Mouse (Mus musculus): Measurements from ENCODE around the gene Mob4. TPM values are rescaled to one million over a fixed set of nuclear protein-coding genes. Genes with fewer than 3 reads are reported as not detected.
"Not testable (repeated sequence)": the region's sequence is repeated elsewhere in the genome, so short reads cannot be mapped to it uniquely, and the experiment has no call there.

The Mob4 gene
- polyA plus RNA-seq, 1 experiment from 2014 or later: 94.4 TPM

DNA sequence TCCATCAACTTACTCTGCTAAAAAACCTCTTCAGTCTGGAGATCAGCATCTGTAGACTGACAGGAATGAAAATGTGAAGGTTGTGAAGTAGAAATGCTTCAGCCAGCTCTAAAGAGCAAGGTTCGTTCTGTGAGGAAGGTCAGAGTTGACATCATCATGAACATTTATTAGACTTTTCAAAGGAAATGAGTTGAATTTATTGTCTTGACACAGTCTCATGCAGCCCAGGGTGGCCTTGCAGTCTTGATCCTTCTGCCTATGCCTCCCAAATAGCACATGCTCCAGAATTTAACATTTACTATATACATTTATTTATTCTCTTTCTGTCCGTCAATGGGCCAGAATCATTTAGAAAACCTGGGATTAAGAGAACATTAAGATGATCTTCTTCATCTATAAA is 7.5 kb upstream of the Mob4 start:
- H3K4me3 ChIP-seq (ENCODE audit: low read depth, low read length): no peak overlapping the region
- DNase-seq (ENCODE audit: low spot score): no peak
- no peak overlapping the region for H3K27ac ChIP-seq (ENCODE audit: low read depth, low read length)
- 83% methylated on average over 2 of the region's 2 CpGs for WGBS
- no peaks in the 10 kb centered on the region for H3K9me3 ChIP-seq (ENCODE audit: control insufficient read depth, low read length)
- ATAC-seq (replicated peaks; ENCODE audit: low FRiP score): no peak
- H3K9ac ChIP-seq (ENCODE audit: low read depth, low read length): no peak overlapping the region
- H3K36me3 ChIP-seq (ENCODE audit: control insufficient read depth, insufficient read depth, low read length): no peaks in the 10 kb centered on the region
- no peaks in the 10 kb centered on the region for H3K4me1 ChIP-seq (replicated peaks; ENCODE audit: control insufficient read depth, insufficient read depth, low read length)
- no peaks in the 10 kb centered on the region for H3K27me3 ChIP-seq (replicated peaks; ENCODE audit: control insufficient read depth, insufficient read depth, low read length)
- no peak overlapping the region for H3K4me2 ChIP-seq

DNA sequence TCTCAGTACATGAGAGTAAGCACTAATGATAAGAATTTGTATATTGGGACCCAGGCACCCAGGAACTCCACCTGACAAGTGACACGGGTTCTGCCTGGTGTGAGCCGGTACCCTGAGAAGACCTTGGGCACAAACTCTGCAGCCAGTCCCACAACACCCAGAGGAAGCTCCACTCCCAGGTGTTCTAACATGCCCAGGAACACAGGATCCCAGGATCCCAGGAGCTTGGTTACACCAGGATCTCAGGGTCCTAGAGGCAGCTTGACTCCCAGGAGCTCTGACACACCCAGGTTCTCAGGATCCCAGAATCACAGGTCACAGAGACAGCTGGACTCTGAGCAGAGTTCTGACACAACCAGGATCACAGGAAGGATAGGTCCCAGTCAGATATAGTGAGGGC is 6.9 kb upstream of the Mob4 start:
- WGBS: 85% methylated on average over 2 of the region's 2 CpGs
- H3K4me1 ChIP-seq (replicated peaks; ENCODE audit: control insufficient read depth, insufficient read depth, low read length): not testable (repeated sequence)

GRCm38 (mm10) chr1:55129716-55130115 is 1.3 kb upstream of the Mob4 start:
- DNase-seq (ENCODE audit: low spot score) (no peak), ATAC-seq (replicated peaks; ENCODE audit: low FRiP score) (no peak)
- no peaks in the 10 kb centered on the region for H3K9me3 ChIP-seq (ENCODE audit: control insufficient read depth, low read length)
- no peak overlapping the region for H3K9ac ChIP-seq (ENCODE audit: low read depth, low read length)
- no peaks in the 10 kb centered on the region for H3K27me3 ChIP-seq (replicated peaks; ENCODE audit: control insufficient read depth, insufficient read depth, low read length)
- no peak overlapping the region for H3K4me3 ChIP-seq (ENCODE audit: low read depth, low read length)
- no peak overlapping the region for H3K27ac ChIP-seq (ENCODE audit: low read depth, low read length)
- peaks cover 13% of the 10 kb centered on the region for H3K4me1 ChIP-seq (replicated peaks; ENCODE audit: control insufficient read depth, insufficient read depth, low read length)
- WGBS: 77% methylated on average over 5 of the region's 5 CpGs
- peaks cover 4% of the 10 kb centered on the region; the same call in 1 of the 2 replicates for H3K36me3 ChIP-seq (ENCODE audit: control insufficient read depth, insufficient read depth, low read length)
- no peak overlapping the region; the same call in 1 of the 2 replicates for H3K4me2 ChIP-seq

More for the DNA sequence above, 6.9 kb upstream of the Mob4 start:
- H3K4me3 ChIP-seq (ENCODE audit: low read depth, low read length); ATAC-seq (replicated peaks; ENCODE audit: low FRiP score); H3K4me2 ChIP-seq; H3K9ac ChIP-seq (ENCODE audit: low read depth, low read length); DNase-seq (ENCODE audit: low spot score); H3K9me3 ChIP-seq (ENCODE audit: control insufficient read depth, low read length); H3K27ac ChIP-seq (ENCODE audit: low read depth, low read length); H3K36me3 ChIP-seq (ENCODE audit: control insufficient read depth, insufficient read depth, low read length); H3K27me3 ChIP-seq (replicated peaks; ENCODE audit: control insufficient read depth, insufficient read depth, low read length): not testable (repeated sequence)

DNA sequence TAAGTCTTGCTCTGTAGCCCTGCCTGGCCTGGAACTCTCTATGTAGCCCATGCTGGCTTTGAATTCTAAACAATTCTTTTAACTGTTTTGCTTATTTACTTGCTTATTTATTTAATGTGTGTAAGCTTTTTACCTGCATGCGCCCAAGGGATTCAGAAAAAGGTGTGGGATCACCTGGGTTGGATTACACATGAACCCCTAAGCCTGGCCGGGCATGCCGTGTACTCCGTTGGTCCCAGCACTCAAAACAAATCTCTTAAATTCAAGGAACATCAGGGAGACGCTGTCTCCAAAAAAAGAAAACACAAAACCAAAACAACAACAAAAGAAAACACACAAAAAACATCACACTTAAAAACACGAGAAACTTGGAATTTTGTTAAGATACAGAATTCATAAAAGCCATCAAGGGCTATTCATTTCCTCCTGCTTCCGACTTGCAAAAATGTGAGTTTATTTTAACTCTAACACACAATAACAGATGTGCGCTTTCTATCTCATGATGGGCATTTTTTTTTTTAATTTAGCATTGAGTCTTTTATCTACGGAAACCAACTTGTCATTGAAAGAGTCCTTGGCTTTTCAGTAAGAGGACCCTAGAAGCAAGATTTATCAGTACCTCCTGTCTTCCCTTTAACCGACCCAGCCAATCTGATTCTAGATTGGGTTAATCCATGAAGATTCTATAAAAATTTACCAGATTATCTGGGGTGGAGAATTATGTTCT is 678 bp upstream of the Mob4 start:
- peak overlapping the region; percentile 74 for H3K4me3 ChIP-seq (ENCODE audit: low read depth, low read length)
- peaks cover 4% of the 10 kb centered on the region; the same call in 1 of the 2 replicates for H3K36me3 ChIP-seq (ENCODE audit: control insufficient read depth, insufficient read depth, low read length)
- no peaks in the 10 kb centered on the region for H3K27me3 ChIP-seq (replicated peaks; ENCODE audit: control insufficient read depth, insufficient read depth, low read length)
- H3K9me3 ChIP-seq (ENCODE audit: control insufficient read depth, low read length): no peaks in the 10 kb centered on the region
- peak overlapping the region; percentile 67 for H3K4me2 ChIP-seq
- ATAC-seq (replicated peaks; ENCODE audit: low FRiP score): no peak
- peak overlapping the region; percentile 92 for H3K27ac ChIP-seq (ENCODE audit: low read depth, low read length)
- WGBS: 59% methylated on average over 10 of the region's 10 CpGs
- peak overlapping the region; percentile 49 for H3K9ac ChIP-seq (ENCODE audit: low read depth, low read length)
- peaks cover 13% of the 10 kb centered on the region for H3K4me1 ChIP-seq (replicated peaks; ENCODE audit: control insufficient read depth, insufficient read depth, low read length)
- DNase-seq (ENCODE audit: low spot score): no peak

- Histone ChIP-seq H3K4me3 (ENCODE audit: low read depth, low read length) (peak overlapping the region; percentile 74), H3K9me3 (ENCODE audit: control insufficient read depth, low read length) (no peaks in the 10 kb centered on the region), H3K4me2 (peak overlapping the region; percentile 67), H3K27me3 (replicated peaks; ENCODE audit: control insufficient read depth, insufficient read depth, low read length) (no peaks in the 10 kb centered on the region), H3K4me1 (replicated peaks; ENCODE audit: control insufficient read depth, insufficient read depth, low read length) (peaks cover 13% of the 10 kb centered on the region), H3K27ac (ENCODE audit: low read depth, low read length) (peak overlapping the region; percentile 92), H3K9ac (ENCODE audit: low read depth, low read length) (peak overlapping the region; percentile 83), H3K36me3 (ENCODE audit: control insufficient read depth, insufficient read depth, low read length) (peaks cover 7% of the 10 kb centered on the region)
- ATAC-seq (replicated peaks; ENCODE audit: low FRiP score) (peak; percentile 79), DNase-seq (ENCODE audit: low spot score) (no peak)
- WGBS: under 1% methylated on average over 41 of the region's 47 CpGs
These were observed 488 bp downstream of the Mob4 start for GRCm38 (mm10) chr1:55131424-55132014.

DNA sequence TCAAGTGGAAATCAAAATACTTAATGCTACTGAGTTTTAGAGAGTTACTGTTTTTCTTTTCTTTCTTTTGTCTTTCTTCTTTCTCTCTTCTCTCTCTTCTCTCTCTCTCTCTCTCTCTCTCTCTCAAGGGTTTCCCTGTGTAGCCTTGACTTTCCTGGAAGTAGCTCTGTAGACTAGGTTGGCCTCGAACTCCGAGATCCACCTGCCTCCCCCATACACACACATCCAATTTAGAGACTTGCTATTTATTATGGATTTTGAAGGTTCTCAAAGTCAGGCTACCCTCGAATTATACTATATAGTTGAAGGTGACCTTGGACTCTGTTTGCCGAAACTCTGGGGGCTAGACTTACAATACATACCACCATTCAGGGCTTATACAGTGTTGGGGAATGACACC is 1.3 kb downstream of the Mob4 start:
- WGBS: 54% methylated on average over 4 of the region's 4 CpGs
- no peaks in the 10 kb centered on the region for H3K27me3 ChIP-seq (replicated peaks; ENCODE audit: control insufficient read depth, insufficient read depth, low read length)
- H3K9me3 ChIP-seq (ENCODE audit: control insufficient read depth, low read length): no peaks in the 10 kb centered on the region
- no peak for ATAC-seq (replicated peaks; ENCODE audit: low FRiP score)
- peaks cover 13% of the 10 kb centered on the region for H3K4me1 ChIP-seq (replicated peaks; ENCODE audit: control insufficient read depth, insufficient read depth, low read length)
- peak overlapping the region; percentile 74 for H3K4me3 ChIP-seq (ENCODE audit: low read depth, low read length)
- peaks cover 7% of the 10 kb centered on the region for H3K36me3 ChIP-seq (ENCODE audit: control insufficient read depth, insufficient read depth, low read length)
- DNase-seq (ENCODE audit: low spot score): no peak
- peak overlapping the region; percentile 83 for H3K9ac ChIP-seq (ENCODE audit: low read depth, low read length)
- H3K4me2 ChIP-seq: peak overlapping the region; percentile 67
- no peak overlapping the region for H3K27ac ChIP-seq (ENCODE audit: low read depth, low read length)

DNA sequence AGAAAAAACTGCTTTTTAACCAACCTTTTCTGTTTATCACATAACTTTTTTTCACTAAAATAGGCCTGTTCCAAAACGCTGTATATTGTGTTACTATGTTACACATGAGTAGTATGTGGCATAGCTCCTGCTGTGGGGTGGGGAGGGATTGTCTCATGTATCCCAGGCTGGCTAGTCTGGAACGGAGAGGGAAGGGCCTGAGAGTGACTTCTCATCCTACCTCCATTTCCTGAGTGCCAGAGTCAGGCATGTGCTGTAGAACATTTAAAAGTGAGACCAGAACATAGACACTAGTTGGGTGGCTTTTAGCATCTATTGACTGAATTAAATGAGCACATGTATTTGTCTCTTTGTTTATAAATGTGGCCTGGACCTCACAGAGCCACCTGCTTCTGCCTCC is 2.1 kb downstream of the Mob4 start:
- Histone ChIP-seq H3K36me3 (ENCODE audit: control insufficient read depth, insufficient read depth, low read length) (peaks cover 10% of the 10 kb centered on the region), H3K9ac (ENCODE audit: low read depth, low read length) (no peak overlapping the region), H3K4me2 (peak overlapping the region; percentile 34; the same call in 1 of the 2 replicates), H3K27ac (ENCODE audit: low read depth, low read length) (no peak overlapping the region), H3K4me3 (ENCODE audit: low read depth, low read length) (no peak overlapping the region), H3K9me3 (ENCODE audit: control insufficient read depth, low read length) (no peaks in the 10 kb centered on the region), H3K27me3 (replicated peaks; ENCODE audit: control insufficient read depth, insufficient read depth, low read length) (no peaks in the 10 kb centered on the region), H3K4me1 (replicated peaks; ENCODE audit: control insufficient read depth, insufficient read depth, low read length) (peaks cover 13% of the 10 kb centered on the region)
- WGBS: 75% methylated on average over 2 of the region's 2 CpGs
- ATAC-seq (replicated peaks; ENCODE audit: low FRiP score) (no peak), DNase-seq (ENCODE audit: low spot score) (no peak)

DNA sequence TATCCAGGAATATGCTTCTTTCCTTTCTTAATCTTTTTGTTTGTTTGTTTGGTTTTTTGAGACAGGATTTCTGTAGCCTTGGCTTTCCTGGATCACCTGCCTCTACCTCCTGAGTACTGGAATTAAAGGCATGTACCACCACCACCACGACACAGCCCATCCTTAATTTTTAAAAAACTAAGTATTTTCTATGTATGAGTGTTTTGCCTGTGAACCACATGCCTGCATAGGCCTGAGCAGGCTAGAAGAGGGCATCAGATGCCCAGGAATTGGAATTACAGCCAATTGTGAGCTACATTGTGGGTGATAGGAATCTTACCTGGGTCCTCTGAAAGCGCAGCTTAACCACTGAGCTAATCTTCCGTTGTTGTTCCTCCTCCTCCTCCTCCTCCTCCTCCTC is 3.3 kb downstream of the Mob4 start:
- no peak overlapping the region for H3K9ac ChIP-seq (ENCODE audit: low read depth, low read length)
- H3K9me3 ChIP-seq (ENCODE audit: control insufficient read depth, low read length): no peaks in the 10 kb centered on the region
- no peak overlapping the region for H3K4me3 ChIP-seq (ENCODE audit: low read depth, low read length)
- H3K27ac ChIP-seq (ENCODE audit: low read depth, low read length): no peak overlapping the region
- no peaks in the 10 kb centered on the region for H3K27me3 ChIP-seq (replicated peaks; ENCODE audit: control insufficient read depth, insufficient read depth, low read length)
- DNase-seq (ENCODE audit: low spot score): no peak
- no peak for ATAC-seq (replicated peaks; ENCODE audit: low FRiP score)
- H3K4me2 ChIP-seq: no peak overlapping the region
- H3K4me1 ChIP-seq (replicated peaks; ENCODE audit: control insufficient read depth, insufficient read depth, low read length): peaks cover 13% of the 10 kb centered on the region
- WGBS: 82% methylated on average over 3 of the region's 3 CpGs
- H3K36me3 ChIP-seq (ENCODE audit: control insufficient read depth, insufficient read depth, low read length): peaks cover 13% of the 10 kb centered on the region

- Histone ChIP-seq H3K36me3 (ENCODE audit: control insufficient read depth, insufficient read depth, low read length) (peaks cover 20% of the 10 kb centered on the region), H3K4me3 (ENCODE audit: low read depth, low read length) (no peak overlapping the region), H3K4me1 (replicated peaks; ENCODE audit: control insufficient read depth, insufficient read depth, low read length) (peaks cover 13% of the 10 kb centered on the region), H3K4me2 (no peak overlapping the region), H3K27ac (ENCODE audit: low read depth, low read length) (no peak overlapping the region), H3K9ac (ENCODE audit: low read depth, low read length) (no peak overlapping the region), H3K27me3 (replicated peaks; ENCODE audit: control insufficient read depth, insufficient read depth, low read length) (no peaks in the 10 kb centered on the region), H3K9me3 (ENCODE audit: control insufficient read depth, low read length) (no peaks in the 10 kb centered on the region)
- ATAC-seq (replicated peaks; ENCODE audit: low FRiP score): no peak
- 94% methylated on average over 1 of the region's 1 CpGs for WGBS
- DNase-seq (ENCODE audit: low spot score): no peak
These were observed 4.8 kb downstream of the Mob4 start for GRCm38 (mm10) chr1:55135846-55136245.

All from liver, embryonic 11.5 days (tissue).